In the genomic region with DNA sequence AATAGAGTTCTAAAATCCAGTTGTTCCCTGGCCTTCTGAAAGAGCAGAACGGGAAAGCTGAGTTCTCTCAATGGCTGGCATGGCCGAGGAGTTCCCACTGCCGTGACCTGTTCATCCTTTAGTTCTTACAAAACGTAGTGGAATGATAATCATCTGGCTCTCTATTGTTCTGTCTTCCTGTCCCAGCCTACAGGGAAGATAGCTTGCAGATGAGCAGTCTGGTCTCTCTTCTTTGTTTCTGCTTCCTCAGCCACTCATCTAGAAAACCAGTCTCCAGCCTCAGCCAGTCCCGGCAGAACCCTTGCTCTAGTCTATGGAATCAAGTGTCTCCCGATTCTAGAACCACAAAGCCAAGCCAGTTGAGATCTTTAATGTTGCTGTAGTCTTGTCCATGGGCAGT, we compare ENCODE assay signal across 21 mouse cellular contexts. TPM values are rescaled to one million over a fixed set of nuclear protein-coding genes. Genes with fewer than 3 reads are reported as not detected.
DNase-seq lines count a peak whose midpoint lies in the region; ATAC-seq and TF ChIP-seq lines count a peak whose summit lies in the region.
"Had no signal": no experiment of that assay in that cellular context is flagged by ENCODE, and none has a peak within 500 bp of the region (broad histone marks: within the 10 kb centered on the region; RNA-seq: fewer than 3 reads in every experiment).

No protein-coding gene starts in this region.

- no peak overlapping the region for H3K4me2 ChIP-seq in lung, postnatal 0 days (replicated peaks; ENCODE audit: low read depth, low read length)
- peak overlapping the region; percentile 35 for H3K4me2 ChIP-seq in myocyte (ENCODE audit: low read depth)
- H3K4me2 ChIP-seq: embryonic facial prominence, embryonic 12.5 days; forebrain, embryonic 12.5 days; forebrain, embryonic 15.5 days had no signal

- 62% methylated on average over 6 of the region's 6 CpGs for WGBS in heart, embryonic 10.5 days
- 61% methylated on average over 6 of the region's 6 CpGs for WGBS in lung, postnatal 0 days

- H3K4me1 ChIP-seq in heart, embryonic 10.5 days, result peaks cover 35% of the 10 kb centered on the region
- no peaks in the 10 kb centered on the region; the same call in 1 of the 2 replicates for H3K4me1 ChIP-seq in lung, postnatal 0 days (ENCODE audit: insufficient read depth, low read depth, low read length)
- H3K4me1 ChIP-seq: embryonic facial prominence, embryonic 12.5 days; forebrain, embryonic 12.5 days; forebrain, embryonic 15.5 days had no signal

- ATAC-seq in lung, postnatal 0 days, result 0 out of 2 replicates have a peak, but pooled peaks have one; percentile 15
- no peak for ATAC-seq in granulocyte monocyte progenitor cell, adult 5-6 weeks (replicated peaks; ENCODE audit: poor library complexity, severe bottlenecking)
- ATAC-seq: forebrain, embryonic 15.5 days; forebrain, postnatal 0 days had no signal

- no peak overlapping the region for H3K9ac ChIP-seq in lung, postnatal 0 days (replicated peaks; ENCODE audit: low read depth)
- H3K9ac ChIP-seq: embryonic facial prominence, embryonic 12.5 days; forebrain, embryonic 12.5 days; forebrain, embryonic 15.5 days; forebrain, postnatal 0 days had no signal

- TF ChIP-seq EP300 in lung, postnatal 0 days (IDR thresholded peaks at IDR 0.05), result no peak

- no peaks in the 10 kb centered on the region for H3K36me3 ChIP-seq in heart, embryonic 10.5 days
- H3K36me3 ChIP-seq in lung, postnatal 0 days (ENCODE audit: insufficient read depth, low read length), result no peaks in the 10 kb centered on the region
- no peaks in the 10 kb centered on the region for H3K36me3 ChIP-seq in myocyte (ENCODE audit: control insufficient read depth, insufficient read depth)
- H3K36me3 ChIP-seq: embryonic facial prominence, embryonic 10.5 days; embryonic facial prominence, embryonic 12.5 days; forebrain, embryonic 10.5 days; forebrain, embryonic 12.5 days; forebrain, embryonic 15.5 days had no signal

- no peaks in the 10 kb centered on the region for H3K79me2 ChIP-seq in myocyte (ENCODE audit: control insufficient read depth, insufficient read depth)

- no peak for DNase-seq in heart, embryonic 10.5 days (ENCODE audit: low spot score)
- DNase-seq in heart, postnatal 10 days, result no peak
- DNase-seq in lung, postnatal 0 days (ENCODE audit: low spot score), result no peak
- DNase-seq in lung, postnatal 10 days, result no peak
- DNase-seq in ZHBTc4 (ENCODE audit: low read depth, low spot score), result peak; percentile 54
- no peak for DNase-seq in left cerebral cortex, adult 18-20 months (ENCODE audit: low spot score in 2 of 2)
- DNase-seq: adrenal gland, adult 2 months; adrenal gland, postnatal 10 days; adrenal gland, postnatal 25 days; cerebellum, adult 11 months; cerebellum, adult 8-10 months; cerebellum, postnatal 10 days; forebrain, postnatal 0 days had no signal

- no peaks in the 10 kb centered on the region for H3K27me3 ChIP-seq in heart, embryonic 10.5 days (ENCODE audit: insufficient read depth, poor library complexity, severe bottlenecking)
- H3K27me3 ChIP-seq in lung, postnatal 0 days (replicated peaks; ENCODE audit: insufficient read depth, low read length), result no peaks in the 10 kb centered on the region
- no peaks in the 10 kb centered on the region for H3K27me3 ChIP-seq in myocyte (ENCODE audit: control insufficient read depth, insufficient read depth, insufficient read length)
- H3K27me3 ChIP-seq: embryonic facial prominence, embryonic 12.5 days; forebrain, embryonic 12.5 days; forebrain, embryonic 15.5 days had no signal

- intact Hi-C loops in heart, postnatal 10 days (cut with DNase I), result no loop called here

- H3ac ChIP-seq in myocyte (ENCODE audit: control insufficient read depth, insufficient read length), result no peak overlapping the region

- no peaks in the 10 kb centered on the region for H3K9me3 ChIP-seq in heart, embryonic 10.5 days
- H3K9me3 ChIP-seq in lung, postnatal 0 days (ENCODE audit: low read length), result no peaks in the 10 kb centered on the region
- H3K9me3 ChIP-seq: embryonic facial prominence, embryonic 10.5 days; embryonic facial prominence, embryonic 12.5 days; forebrain, embryonic 10.5 days; forebrain, embryonic 12.5 days; forebrain, embryonic 15.5 days had no signal

- H3K27ac ChIP-seq in heart, embryonic 10.5 days, result 0 out of 2 replicates have a peak overlapping the region, but pooled peaks have one; percentile 50
- no peak overlapping the region for H3K27ac ChIP-seq in lung, postnatal 0 days (ENCODE audit: low read length)
- H3K27ac ChIP-seq: embryonic facial prominence, embryonic 10.5 days; embryonic facial prominence, embryonic 12.5 days; forebrain, embryonic 10.5 days; forebrain, embryonic 12.5 days; forebrain, embryonic 15.5 days had no signal

- no peak overlapping the region for H3K4me3 ChIP-seq in heart, embryonic 10.5 days
- H3K4me3 ChIP-seq in lung, postnatal 0 days (ENCODE audit: low read depth, low read length), result no peak overlapping the region
- H3K4me3 ChIP-seq in myocyte, result no peak overlapping the region
- H3K4me3 ChIP-seq: embryonic facial prominence, embryonic 10.5 days; embryonic facial prominence, embryonic 12.5 days; erythroblast, embryonic 14.5 days; forebrain, embryonic 10.5 days; forebrain, embryonic 12.5 days; forebrain, embryonic 15.5 days had no signal

- TF ChIP-seq CTCF in lung, postnatal 0 days (IDR thresholded peaks at IDR 0.05), result no peak

- no peak for TF ChIP-seq POLR2A in myocyte (IDR thresholded peaks at IDR 0.05; ENCODE audit: insufficient read length, low read depth)

TF ChIP-seq in myocyte, 11 proteins besides CTCF, POLR2A, EP300 and RAD21:
- TF ChIP-seq TCF3 (IDR thresholded peaks at IDR 0.05; ENCODE audit: insufficient read length, low read depth) (no peak), E2F4 (IDR thresholded peaks at IDR 0.05; ENCODE audit: insufficient read depth) (no peak), MYOD1 (IDR thresholded peaks at IDR 0.05; ENCODE audit: control insufficient read depth in 1 of 3, insufficient read length in 2 of 3, low read depth in 2 of 3) (no peak), TCF12 (IDR thresholded peaks at IDR 0.05; ENCODE audit: insufficient read depth, poor library complexity, severe bottlenecking) (no peak), POLR2AphosphoS2 (IDR thresholded peaks at IDR 0.05; ENCODE audit: insufficient read length, low read depth) (no peak), MYOG (IDR thresholded peaks at IDR 0.05; ENCODE audit: control insufficient read depth in 1 of 3, insufficient read depth in 1 of 3, insufficient read length in 2 of 3, low read depth in 2 of 3) (no peak)

RNA-seq across cellular contexts. Expression of gene Dusp5, which starts 46.8 kb away (rescaled TPM):
- polyA plus RNA-seq in heart, embryonic 10.5 days (2016; fragmentation: Nextera tagmentation; extraction: Ambion mirVana), result 11.9 and 15.9 TPM in 2 replicates
- 10 to 100 TPM; 10.3 to 14.2 TPM for total RNA-seq in heart, postnatal 10 days (2021)
- polyA plus RNA-seq in lung, postnatal 0 days (2015; fragmentation: Nextera tagmentation; extraction: Ambion mirVana), result 10.6 and 10.9 TPM in 2 replicates
- polyA plus RNA-seq in myocyte (2012; fragmentation: generic; extraction: Trizol), result 4.5 TPM
- total RNA-seq in left cerebral cortex, adult 18-20 months (2021), result 10 to 100 TPM; 20.1 to 22.5 TPM
- total RNA-seq in granulocyte monocyte progenitor cell, adult 5-6 weeks (2014; fragmentation: Nextera tagmentation), result 1.5 and 4.0 TPM in 2 replicates
- total RNA-seq in granulocyte monocyte progenitor cell, adult 5-6 weeks (2017), result 4.2 TPM in 2 replicates
